Mouse (Mus musculus): ENCODE results near the gene Serpinb1b. TPM values are rescaled to one million over a fixed set of nuclear protein-coding genes. Genes with fewer than 3 reads are reported as not detected.
A peak's percentile ranks its signal among the peaks of the same experiment; 100 is the strongest.

The Serpinb1b gene
- polyA plus RNA-seq, 1 experiment from 2014 or later, result 0.14 TPM

DNA sequence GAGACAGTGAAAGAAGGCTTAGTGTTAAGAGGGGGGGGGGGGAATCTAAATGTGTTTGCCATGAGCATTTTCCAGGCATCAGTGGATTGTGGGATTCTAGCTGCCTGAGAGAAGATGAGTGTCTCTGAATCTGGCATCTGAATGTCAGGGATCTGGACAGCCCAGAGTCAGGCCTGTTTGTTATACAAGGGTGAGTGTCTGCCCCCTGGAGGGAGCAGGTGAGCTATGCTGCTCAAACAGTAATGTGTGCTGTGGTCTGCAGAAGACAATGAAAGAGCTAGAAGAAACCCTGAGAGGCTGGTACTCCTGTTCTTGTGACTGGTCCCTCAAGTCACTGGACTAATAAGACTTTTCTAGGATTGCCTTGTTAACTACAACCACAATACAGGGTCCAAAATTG lies 4.3 kb upstream of the Serpinb1b start:
- peak; percentile 64; the same call in 1 of the 2 replicates for ATAC-seq (replicated peaks; ENCODE audit: insufficient number of reproducible peaks, insufficient read depth, low FRiP score, low read depth)
- no peak overlapping the region for H3K9ac ChIP-seq
- H3K4me2 ChIP-seq, result no peak overlapping the region
- no peaks in the 10 kb centered on the region for H3K4me1 ChIP-seq (replicated peaks)
- H3K36me3 ChIP-seq, result no peaks in the 10 kb centered on the region
- H3K27ac ChIP-seq, result no peak overlapping the region
- no peaks in the 10 kb centered on the region for H3K27me3 ChIP-seq
- H3K4me3 ChIP-seq, result no peak overlapping the region
- H3K9me3 ChIP-seq (replicated peaks), result no peaks in the 10 kb centered on the region

DNA sequence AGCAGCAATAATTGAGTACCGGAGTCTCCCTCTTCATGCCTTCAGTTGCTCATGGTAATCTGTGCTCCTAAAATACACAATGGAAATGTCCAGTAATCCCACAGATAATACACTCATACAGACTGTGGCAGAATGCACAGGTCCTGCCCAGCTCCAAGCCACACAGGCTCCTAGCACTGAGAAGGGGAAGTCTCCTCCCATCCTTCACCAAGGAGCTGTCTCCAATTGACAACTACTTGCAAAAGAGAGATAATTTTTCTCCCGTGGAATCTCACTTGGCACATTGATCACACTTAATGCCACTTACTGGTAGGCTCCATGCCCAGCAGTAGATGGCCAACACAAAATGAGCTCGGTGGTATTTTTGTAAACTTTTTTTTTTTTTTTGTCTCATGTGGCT lies 2.1 kb upstream of the Serpinb1b start:
- H3K4me1 ChIP-seq (replicated peaks), result 0 out of 2 replicates have a peak, but pooled peaks cover 3% of the 10 kb centered on the region
- H3K36me3 ChIP-seq, result no peaks in the 10 kb centered on the region
- ATAC-seq (replicated peaks; ENCODE audit: insufficient number of reproducible peaks, insufficient read depth, low FRiP score, low read depth), result no peak
- H3K4me3 ChIP-seq, result no peak overlapping the region
- 36% methylated on average over 3 of the region's 3 CpGs for WGBS
- H3K4me2 ChIP-seq, result no peak overlapping the region
- H3K9me3 ChIP-seq (replicated peaks), result no peaks in the 10 kb centered on the region
- H3K27me3 ChIP-seq, result no peaks in the 10 kb centered on the region
- H3K9ac ChIP-seq, result no peak overlapping the region
- no peak overlapping the region for H3K27ac ChIP-seq

DNA sequence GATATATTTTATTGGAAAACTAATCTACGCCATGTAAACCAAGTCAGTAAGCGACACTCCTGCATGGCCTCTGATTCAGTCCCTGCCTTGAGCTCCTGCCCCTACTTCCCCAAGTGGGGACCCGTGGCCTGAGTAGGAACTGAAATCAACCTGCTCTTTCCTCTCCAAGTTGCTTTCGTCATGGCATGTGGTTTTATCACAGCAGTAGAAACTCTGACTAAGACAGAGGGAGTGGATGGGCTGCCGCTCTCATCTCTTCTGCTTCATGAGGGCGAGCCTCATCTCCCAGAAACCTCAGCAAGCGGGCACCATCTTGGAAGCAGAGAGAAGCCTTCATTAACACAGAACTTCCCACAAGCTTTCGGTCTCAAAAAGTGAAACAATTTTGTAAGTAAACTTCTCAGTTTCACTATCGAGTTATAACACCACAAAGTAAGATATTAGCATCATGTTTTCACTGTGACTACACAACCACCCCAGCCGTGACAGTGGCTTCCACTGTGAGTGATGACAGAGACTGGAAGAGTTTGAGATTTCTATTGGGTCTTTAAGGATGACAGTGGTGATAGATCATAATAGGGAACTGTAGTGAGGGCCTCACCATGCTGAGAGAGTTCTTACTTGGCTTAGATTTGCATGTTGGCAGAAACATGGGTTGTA lies 1.2 kb upstream of the Serpinb1b start:
- Histone ChIP-seq H3K36me3 (no peaks in the 10 kb centered on the region), H3K9ac (no peak overlapping the region), H3K9me3 (replicated peaks) (no peaks in the 10 kb centered on the region), H3K4me1 (replicated peaks) (0 out of 2 replicates have a peak, but pooled peaks cover 3% of the 10 kb centered on the region), H3K27me3 (no peaks in the 10 kb centered on the region), H3K4me2 (no peak overlapping the region), H3K27ac (no peak overlapping the region), H3K4me3 (no peak overlapping the region)
- 80% methylated on average over 10 of the region's 10 CpGs for WGBS
- no peak for ATAC-seq (replicated peaks; ENCODE audit: insufficient number of reproducible peaks, insufficient read depth, low FRiP score, low read depth)

DNA sequence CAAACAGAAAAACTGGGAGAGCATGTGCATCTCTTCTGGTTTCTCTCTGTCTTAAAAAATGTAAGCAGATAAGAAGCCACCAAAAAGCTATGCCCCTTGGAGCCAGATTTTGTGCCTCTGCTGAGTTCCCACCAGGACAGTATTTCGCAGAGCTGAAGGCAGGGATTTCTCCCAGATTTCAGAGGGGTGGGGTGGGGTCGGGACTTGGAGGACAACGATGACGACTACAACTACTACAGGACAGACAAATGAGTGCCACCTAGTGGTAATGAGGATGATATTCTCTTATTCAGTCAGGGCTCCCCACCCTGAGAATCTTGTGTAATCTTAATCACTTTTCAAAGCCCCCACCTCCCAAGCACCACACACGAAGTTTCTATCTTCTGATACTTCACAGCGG lies 1.0 kb downstream of the Serpinb1b start:
- Histone ChIP-seq H3K4me1 (replicated peaks) (0 out of 2 replicates have a peak, but pooled peaks cover 3% of the 10 kb centered on the region), H3K4me3 (peak overlapping the region; percentile 18; the same call in 1 of the 2 replicates), H3K36me3 (no peaks in the 10 kb centered on the region), H3K9ac (no peak overlapping the region), H3K27me3 (no peaks in the 10 kb centered on the region), H3K9me3 (replicated peaks) (no peaks in the 10 kb centered on the region), H3K4me2 (peak overlapping the region; percentile 62), H3K27ac (no peak overlapping the region)
- WGBS, result 14% methylated on average over 6 of the region's 6 CpGs
- ATAC-seq (replicated peaks; ENCODE audit: insufficient number of reproducible peaks, insufficient read depth, low FRiP score, low read depth), result no peak

DNA sequence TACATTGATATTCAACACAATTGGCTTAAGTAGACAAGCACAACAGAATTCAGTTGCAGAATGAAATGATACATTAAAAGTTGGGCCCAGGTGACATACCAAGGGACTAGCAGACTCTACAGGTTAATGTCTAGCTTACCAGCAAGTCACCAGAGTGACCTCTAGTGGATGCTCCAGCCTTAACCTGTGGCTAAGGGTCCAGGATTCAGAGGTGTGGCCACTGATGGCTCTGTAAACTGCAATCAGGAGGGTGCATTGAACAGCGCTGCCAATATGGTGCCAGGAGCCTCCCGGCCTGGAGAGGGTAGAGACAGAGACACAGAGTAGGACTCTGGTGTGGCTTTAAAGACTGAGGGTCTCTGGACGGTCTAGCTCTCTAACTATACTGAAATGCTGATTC lies 2.0 kb downstream of the Serpinb1b start:
- no peaks in the 10 kb centered on the region for H3K27me3 ChIP-seq
- H3K4me3 ChIP-seq, result no peak overlapping the region
- H3K4me2 ChIP-seq, result no peak overlapping the region
- 0 out of 2 replicates have a peak, but pooled peaks cover 5% of the 10 kb centered on the region for H3K4me1 ChIP-seq (replicated peaks)
- no peak for ATAC-seq (replicated peaks; ENCODE audit: insufficient number of reproducible peaks, insufficient read depth, low FRiP score, low read depth)
- no peaks in the 10 kb centered on the region for H3K36me3 ChIP-seq
- no peaks in the 10 kb centered on the region for H3K9me3 ChIP-seq (replicated peaks)
- WGBS, result 27% methylated on average over 3 of the region's 3 CpGs
- no peak overlapping the region for H3K9ac ChIP-seq
- no peak overlapping the region for H3K27ac ChIP-seq

DNA sequence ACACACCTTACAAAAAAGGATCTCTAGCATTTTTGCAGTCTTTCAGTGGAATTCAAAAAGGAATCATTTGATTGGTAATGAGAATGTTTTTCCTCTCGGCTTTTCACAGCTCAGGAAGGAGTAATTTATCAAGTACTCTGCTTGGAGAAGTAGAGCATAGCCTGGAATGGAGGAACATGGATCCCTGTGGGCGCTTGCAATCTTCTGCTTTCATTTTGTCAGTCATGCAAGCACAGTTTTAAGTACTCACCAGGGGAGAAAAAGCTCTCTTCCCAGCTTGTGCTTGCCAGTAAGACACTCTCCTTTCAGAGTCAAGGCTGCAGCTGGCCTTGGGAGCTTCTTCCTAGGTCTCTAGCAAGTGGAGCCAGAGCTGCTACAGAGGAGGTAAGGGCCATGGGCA lies 5.5 kb downstream of the Serpinb1b start:
- no peaks in the 10 kb centered on the region for H3K36me3 ChIP-seq
- H3K9ac ChIP-seq, result no peak overlapping the region
- ATAC-seq (replicated peaks; ENCODE audit: insufficient number of reproducible peaks, insufficient read depth, low FRiP score, low read depth), result no peak
- H3K4me1 ChIP-seq (replicated peaks), result peaks cover 8% of the 10 kb centered on the region; the same call in 1 of the 2 replicates
- H3K27ac ChIP-seq, result no peak overlapping the region
- 60% methylated on average over 2 of the region's 2 CpGs for WGBS
- no peak overlapping the region for H3K4me3 ChIP-seq
- no peaks in the 10 kb centered on the region for H3K9me3 ChIP-seq (replicated peaks)
- H3K27me3 ChIP-seq, result no peaks in the 10 kb centered on the region
- H3K4me2 ChIP-seq, result no peak overlapping the region

DNA sequence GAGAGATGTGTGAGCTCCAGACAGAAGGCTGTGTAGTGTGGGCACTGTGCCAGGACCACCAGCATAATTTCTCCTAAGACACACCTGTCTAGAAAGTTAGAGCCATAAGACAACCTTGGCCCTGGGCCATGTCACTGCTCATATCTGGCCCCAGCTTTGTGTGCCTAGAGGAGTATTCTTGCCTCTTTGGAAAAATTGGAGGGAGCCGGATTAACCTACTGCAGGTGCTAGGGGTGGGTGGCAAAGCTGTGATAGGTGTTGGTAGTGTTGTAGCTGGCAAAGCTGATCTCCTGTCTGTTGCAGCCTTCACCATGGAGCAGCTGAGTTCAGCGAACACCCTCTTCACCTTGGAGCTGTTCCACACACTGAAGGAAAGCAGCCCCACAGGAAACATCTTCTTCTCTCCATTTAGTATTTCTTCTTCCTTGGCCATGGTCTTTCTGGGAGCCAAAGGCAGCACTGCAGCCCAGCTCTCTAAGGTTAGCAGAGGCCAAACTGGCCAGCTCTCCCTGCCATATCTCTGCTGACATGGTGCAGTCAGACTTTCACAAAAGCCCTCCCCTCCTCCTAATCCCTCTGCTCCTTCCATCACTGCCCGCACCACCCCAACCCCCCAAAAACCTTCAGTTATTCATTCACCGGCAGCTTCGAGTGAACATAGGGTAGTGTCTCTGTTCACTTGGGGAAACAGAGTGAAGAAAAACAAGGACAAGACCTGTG lies 6.8 kb downstream of the Serpinb1b start:
- Histone ChIP-seq H3K27ac (no peak overlapping the region), H3K4me3 (no peak overlapping the region), H3K9me3 (replicated peaks) (no peaks in the 10 kb centered on the region), H3K9ac (no peak overlapping the region), H3K4me2 (no peak overlapping the region), H3K27me3 (no peaks in the 10 kb centered on the region), H3K4me1 (replicated peaks) (peaks cover 5% of the 10 kb centered on the region; the same call in 1 of the 2 replicates), H3K36me3 (no peaks in the 10 kb centered on the region)
- ATAC-seq (replicated peaks; ENCODE audit: insufficient number of reproducible peaks, insufficient read depth, low FRiP score, low read depth), result no peak
- WGBS, result 54% methylated on average over 5 of the region's 5 CpGs

DNA sequence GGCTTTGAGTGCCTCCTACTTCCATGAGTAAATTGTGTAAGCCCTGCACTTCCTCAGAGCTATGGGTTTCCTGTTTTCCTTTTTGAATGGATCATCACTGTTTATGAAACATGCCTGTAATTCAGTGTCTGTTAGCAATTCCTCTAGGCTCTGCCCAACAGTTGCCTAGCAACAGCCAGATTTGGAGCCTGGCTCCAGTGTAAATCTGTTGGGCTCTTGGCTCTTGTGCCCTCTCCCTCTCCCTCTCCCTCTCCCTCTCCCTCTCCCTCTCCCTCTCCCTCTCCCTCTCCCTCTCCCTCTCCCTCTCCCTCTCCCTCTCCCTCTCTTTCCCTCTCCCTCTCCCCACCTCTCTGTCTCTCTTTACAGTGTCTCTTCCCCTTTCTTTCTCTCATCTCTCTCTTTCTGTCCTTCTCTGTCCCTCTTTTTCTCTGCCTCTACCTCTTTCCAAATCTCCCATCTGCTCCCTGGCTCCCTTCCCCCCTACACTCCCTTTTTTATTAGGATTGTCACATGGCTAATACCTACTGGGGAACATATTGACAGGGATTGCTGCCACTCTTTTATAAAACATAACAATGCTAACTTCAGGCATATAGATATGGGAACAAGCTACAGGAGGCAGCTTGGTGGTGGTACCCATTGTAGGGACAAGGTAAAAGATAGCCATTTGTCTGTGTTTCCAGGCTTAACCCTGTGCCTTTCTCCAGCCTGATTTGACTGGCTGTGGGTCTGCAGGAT lies 7.5 kb downstream of the Serpinb1b start:
- no peaks in the 10 kb centered on the region for H3K9me3 ChIP-seq (replicated peaks)
- no peak overlapping the region for H3K4me3 ChIP-seq
- H3K36me3 ChIP-seq, result no peaks in the 10 kb centered on the region
- no peak; the same call in 1 of the 2 replicates for ATAC-seq (replicated peaks; ENCODE audit: insufficient number of reproducible peaks, insufficient read depth, low FRiP score, low read depth)
- no peak overlapping the region for H3K4me2 ChIP-seq
- H3K9ac ChIP-seq, result no peak overlapping the region
- no peak overlapping the region for H3K27ac ChIP-seq
- H3K27me3 ChIP-seq, result no peaks in the 10 kb centered on the region
- peaks cover 5% of the 10 kb centered on the region; the same call in 1 of the 2 replicates for H3K4me1 ChIP-seq (replicated peaks)

DNA sequence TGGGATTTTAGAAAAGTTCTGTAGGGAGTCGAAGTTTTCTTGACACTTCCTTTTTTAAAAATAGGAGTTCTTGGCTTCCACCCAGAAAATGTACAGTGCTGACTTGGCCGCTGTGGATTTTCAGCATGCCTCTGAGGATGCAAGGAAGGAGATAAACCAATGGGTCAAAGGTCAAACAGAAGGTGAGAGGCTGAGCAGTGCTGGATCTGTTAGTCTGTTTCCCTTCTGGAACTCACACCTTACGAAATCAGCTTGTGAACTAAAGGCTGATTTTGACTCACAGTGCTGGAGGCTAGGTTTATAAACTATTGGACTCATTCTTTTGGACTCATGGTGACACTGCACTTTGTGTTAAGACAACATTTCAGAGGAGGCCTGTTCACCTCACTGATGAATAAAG lies 11.2 kb downstream of the Serpinb1b start:
- WGBS, result 35% methylated on average over 3 of the region's 3 CpGs
- Histone ChIP-seq H3K9ac (no peak overlapping the region), H3K27ac (no peak overlapping the region), H3K4me1 (replicated peaks) (peaks cover 5% of the 10 kb centered on the region; the same call in 1 of the 2 replicates), H3K27me3 (no peaks in the 10 kb centered on the region), H3K4me2 (no peak overlapping the region), H3K36me3 (no peaks in the 10 kb centered on the region), H3K9me3 (replicated peaks) (no peaks in the 10 kb centered on the region), H3K4me3 (no peak overlapping the region)
- no peak for ATAC-seq (replicated peaks; ENCODE audit: insufficient number of reproducible peaks, insufficient read depth, low FRiP score, low read depth)

DNA sequence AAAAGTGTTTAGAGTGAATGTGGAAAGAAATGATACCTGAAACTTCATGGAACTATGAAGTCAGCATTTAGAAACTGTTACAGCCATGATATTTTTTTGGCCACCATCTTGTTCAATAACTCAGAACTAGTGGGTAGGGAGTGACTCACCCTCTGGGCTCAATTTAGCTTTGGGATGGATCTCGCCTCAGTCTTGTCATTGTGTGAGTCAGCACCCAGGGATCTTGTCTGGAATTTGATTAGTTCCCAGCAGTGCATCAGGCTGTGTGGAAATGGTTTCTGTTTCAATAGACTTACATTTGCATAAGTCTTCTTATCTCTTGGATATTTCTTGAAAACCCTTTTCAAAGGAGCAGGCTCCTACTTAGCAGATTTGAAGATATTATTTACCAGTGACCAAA lies 12.2 kb downstream of the Serpinb1b start:
- 60% methylated on average over 1 of the region's 1 CpGs for WGBS
- H3K36me3 ChIP-seq, result no peaks in the 10 kb centered on the region

DNA sequence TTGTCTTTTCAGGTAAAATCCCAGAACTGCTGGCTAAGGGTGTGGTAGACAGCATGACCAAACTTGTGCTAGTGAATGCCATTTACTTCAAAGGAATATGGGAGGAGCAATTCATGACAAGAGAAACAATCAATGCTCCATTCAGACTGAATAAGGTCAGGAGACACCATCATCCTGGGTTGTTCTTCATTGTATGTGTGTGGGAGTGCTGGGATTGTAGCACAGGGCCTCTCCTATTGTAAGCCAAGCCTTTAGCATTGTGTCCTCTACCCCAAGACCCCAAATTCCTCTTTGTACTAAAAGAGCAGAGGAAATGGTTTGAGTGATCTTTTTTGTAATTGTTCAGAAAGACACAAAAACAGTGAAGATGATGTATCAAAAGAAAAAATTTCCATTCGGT lies 12.9 kb downstream of the Serpinb1b start:
- H3K27ac ChIP-seq, result no peak overlapping the region
- no peak overlapping the region for H3K9ac ChIP-seq
- no peaks in the 10 kb centered on the region for H3K4me1 ChIP-seq (replicated peaks)
- no peak for ATAC-seq (replicated peaks; ENCODE audit: insufficient number of reproducible peaks, insufficient read depth, low FRiP score, low read depth)
- no peaks in the 10 kb centered on the region for H3K9me3 ChIP-seq (replicated peaks)
- H3K4me3 ChIP-seq, result no peak overlapping the region
- no peaks in the 10 kb centered on the region for H3K27me3 ChIP-seq
- 82% methylated on average over 1 of the region's 1 CpGs for WGBS
- H3K36me3 ChIP-seq, result no peaks in the 10 kb centered on the region
- no peak overlapping the region for H3K4me2 ChIP-seq

More for the DNA sequence above, 12.2 kb downstream of the Serpinb1b start:
- Histone ChIP-seq H3K9me3 (replicated peaks) (no peaks in the 10 kb centered on the region), H3K4me2 (no peak overlapping the region), H3K9ac (no peak overlapping the region), H3K4me3 (no peak overlapping the region), H3K27ac (no peak overlapping the region), H3K4me1 (replicated peaks) (peaks cover under 1% of the 10 kb centered on the region; the same call in 1 of the 2 replicates), H3K27me3 (no peaks in the 10 kb centered on the region)
- no peak for ATAC-seq (replicated peaks; ENCODE audit: insufficient number of reproducible peaks, insufficient read depth, low FRiP score, low read depth)

All from heart, embryonic 15.5 days (tissue).